Mouse (Mus musculus) adipocyte (in vitro differentiated cells): ENCODE measurements at regions not wholly inside any gene's neighbourhood (a gene's known extent, or its start where the extent isn't known, plus 50 kb on each side); places are given as distances from the start of the nearest gene placed in this dataset.

Experiments used
- DNase-seq: peaks from one replicate; pipeline ENCODE4 v3.0.0-alpha.2; 2016; ENCODE audit warnings: low spot score

- no peak for DNase-seq
These were observed 133.0 kb upstream of the Btbd3 start for GRCm38 (mm10) chr2:138123331-138123730.

GRCm38 (mm10) chr2:138120868-138121267 is 135.5 kb upstream of the Btbd3 start:
- no peak for DNase-seq

GRCm38 (mm10) chr2:138120131-138120530 is 136.2 kb upstream of the Btbd3 start:
- no peak for DNase-seq

DNA sequence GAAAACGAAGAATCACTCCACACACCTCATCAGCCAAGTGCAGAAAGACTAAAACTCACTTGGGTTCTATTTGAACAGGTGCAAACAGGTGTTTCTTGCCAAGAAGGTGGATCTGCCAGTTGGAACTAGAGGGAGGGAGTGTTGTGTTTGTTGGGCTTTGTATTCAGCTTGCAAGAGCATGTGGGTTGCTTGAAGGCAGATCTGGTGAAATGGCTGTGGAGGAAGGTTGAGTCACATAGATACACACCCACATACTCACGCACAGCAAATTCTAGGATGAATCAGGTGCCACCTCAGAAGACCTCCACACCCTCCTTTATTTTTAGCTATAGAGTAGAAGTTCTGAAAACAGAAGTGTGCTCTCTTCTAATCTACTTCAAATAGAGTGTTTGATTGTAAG is 156.6 kb upstream of the Btbd3 start:
- no peak for DNase-seq

GRCm38 (mm10) chr2:138085390-138085789 is 171.0 kb upstream of the Btbd3 start:
- no peak for DNase-seq

DNA sequence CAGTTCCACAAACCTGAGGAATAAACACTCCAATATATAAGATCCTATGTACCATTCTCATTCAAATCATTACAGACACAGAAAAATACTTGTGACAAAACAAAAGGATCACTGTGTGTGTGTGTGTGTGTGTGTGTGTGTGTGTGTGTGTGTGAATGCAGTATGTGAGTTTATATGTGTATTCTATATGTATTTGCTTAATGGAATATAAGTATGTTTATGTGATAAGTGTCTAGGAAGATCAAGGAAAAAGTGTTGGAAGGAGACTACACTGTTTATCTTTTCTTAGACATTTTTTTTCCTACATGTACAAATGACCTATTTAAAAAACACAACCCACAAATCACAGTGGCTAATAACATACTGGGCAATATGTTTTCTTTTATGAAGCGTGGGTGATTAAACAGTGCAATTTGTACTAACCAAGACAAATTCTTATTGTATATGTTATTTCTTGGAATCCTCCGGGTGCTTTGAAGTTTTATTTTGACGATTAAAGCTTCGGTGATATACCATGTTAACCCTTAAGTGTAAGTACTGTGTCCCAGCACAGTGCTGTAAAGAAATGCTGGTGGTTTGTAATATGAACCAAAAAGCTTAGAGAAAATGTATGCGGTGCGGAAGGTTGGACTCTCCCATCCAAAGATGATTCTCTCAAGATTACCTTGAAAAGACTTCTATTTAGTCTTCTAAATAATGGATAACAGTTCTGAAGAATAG is 171.6 kb upstream of the Btbd3 start:
- no peak for DNase-seq

DNA sequence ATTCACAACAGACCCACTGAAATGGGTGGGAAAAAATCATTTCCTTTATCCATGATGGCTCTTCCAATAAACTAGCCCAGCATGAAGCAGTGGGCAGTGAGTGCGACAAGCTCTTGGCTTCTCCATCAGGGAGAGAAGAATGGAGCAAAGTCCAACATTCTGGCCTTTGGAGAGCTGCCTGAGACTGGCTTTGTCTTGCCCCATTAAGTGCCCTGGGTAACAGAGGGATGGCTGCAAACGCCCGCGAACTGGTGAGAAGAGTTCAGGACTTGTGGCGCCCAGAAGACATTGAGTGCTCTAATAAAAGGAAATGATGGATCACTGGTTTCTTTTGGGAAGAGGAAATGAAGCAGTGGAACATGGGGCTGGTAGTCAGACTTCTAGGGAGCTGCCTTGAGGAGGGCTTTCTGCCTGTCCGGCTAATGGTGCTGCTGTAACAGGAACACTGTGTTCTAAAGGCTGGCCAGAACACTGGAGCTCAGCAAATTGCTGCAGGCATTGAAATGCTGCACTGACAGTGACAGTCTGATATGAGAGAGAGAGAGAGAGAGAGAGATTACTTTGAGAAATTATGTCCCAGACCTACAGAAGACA is 182.2 kb upstream of the Btbd3 start:
- no peak for DNase-seq

GRCm38 (mm10) chr2:138072165-138072728 is 184.1 kb upstream of the Btbd3 start:
- DNase-seq: no peak

DNA sequence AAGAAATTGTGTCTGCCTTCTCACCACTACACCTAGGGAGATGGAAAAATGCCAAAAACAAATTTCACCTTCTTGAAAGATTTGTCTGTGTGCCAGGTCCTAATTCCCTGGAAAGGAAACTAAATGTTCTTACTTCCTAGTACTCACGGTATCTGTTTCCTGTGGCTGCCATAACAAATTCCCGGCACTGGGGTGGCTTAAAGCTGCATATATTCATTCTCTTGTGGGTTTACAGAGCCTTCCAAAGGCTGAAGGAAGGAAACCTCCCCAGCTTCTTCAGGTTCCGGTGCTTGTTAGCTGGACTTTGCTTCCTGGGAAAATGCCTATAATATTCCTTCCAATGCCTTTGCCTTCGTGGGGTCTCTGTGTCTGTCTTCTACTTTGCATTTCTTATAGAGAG is 203.3 kb upstream of the Btbd3 start:
- DNase-seq: no peak

DNA sequence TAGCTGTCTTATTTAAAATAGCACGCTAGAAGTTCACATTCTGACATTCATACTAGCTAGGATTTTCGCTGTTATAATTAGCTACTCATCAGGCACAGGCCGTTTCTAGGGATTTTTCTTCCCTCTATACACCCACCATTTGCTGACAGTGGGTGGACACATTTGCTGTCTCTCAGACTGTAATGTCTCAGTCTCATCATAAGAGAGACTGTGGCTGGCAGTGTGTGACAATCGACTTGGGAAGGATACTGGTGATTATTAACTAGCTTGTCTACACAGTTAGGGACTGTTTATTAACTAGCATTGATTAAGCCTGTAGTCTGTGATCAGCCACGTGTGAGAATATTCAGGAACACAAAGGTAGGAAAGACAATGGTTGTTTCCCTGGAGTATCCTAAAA is 208.0 kb upstream of the Btbd3 start:
- DNase-seq: no peak

DNA sequence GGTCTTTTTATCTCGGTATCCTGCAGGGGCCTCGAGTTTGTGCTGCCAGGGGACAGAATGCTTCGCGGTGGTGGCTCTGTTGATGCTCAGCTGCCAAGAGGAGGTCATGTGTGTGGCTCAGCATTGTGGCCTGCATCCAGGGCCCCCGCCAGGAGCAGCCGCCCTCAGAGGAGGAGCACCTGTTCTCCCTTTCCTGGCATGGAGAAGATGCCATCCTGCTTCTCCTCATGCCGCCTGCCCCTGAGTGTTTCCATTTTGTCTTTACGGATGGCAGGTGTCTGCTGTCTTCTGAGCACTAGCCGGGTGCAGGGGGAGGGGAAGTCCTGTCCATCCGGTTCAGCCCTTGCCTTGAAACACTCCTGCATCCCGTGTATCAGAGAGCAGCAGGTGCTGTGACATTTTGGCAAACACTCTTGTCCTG is 208.6 kb upstream of the Btbd3 start:
- no peak for DNase-seq

DNA sequence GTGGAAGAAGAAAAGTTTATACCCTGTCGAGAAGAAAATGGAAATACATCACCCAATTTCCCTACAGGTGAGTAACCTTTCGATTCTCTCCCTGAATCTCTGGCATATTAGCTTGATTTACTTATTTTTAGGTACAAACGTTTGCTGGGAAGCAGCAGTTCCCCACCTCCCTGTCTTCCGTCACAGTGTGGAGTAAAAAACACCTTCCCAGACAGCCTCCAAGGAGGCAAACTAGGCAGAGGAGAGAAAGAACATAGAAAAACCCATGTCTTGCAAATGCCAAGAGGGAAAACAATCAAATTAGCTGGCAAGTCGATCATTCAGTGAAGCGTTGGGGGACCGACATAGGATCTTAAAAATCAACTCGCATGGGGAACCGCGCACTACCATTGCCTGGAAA is 209.0 kb upstream of the Btbd3 start:
- no peak for DNase-seq

DNA sequence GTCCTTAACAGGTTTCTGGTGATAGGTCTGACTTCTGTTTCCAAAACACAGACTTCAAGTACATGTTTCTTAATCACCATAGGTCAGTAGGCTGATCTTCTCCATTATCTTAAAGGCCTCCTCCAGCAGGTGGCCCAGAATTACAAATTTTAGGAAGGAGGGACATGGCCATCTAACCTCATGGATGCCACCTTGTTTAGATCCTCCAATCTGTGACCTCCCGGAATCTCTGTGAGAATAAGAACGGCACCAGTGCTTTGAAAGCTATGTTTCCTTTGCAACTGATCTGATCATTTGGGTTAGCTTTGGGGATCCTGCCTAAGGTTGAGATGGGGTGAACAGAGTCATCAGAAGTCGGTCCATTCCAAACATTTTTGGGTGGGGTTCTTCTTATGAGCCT is 209.4 kb upstream of the Btbd3 start:
- DNase-seq: no peak

DNA sequence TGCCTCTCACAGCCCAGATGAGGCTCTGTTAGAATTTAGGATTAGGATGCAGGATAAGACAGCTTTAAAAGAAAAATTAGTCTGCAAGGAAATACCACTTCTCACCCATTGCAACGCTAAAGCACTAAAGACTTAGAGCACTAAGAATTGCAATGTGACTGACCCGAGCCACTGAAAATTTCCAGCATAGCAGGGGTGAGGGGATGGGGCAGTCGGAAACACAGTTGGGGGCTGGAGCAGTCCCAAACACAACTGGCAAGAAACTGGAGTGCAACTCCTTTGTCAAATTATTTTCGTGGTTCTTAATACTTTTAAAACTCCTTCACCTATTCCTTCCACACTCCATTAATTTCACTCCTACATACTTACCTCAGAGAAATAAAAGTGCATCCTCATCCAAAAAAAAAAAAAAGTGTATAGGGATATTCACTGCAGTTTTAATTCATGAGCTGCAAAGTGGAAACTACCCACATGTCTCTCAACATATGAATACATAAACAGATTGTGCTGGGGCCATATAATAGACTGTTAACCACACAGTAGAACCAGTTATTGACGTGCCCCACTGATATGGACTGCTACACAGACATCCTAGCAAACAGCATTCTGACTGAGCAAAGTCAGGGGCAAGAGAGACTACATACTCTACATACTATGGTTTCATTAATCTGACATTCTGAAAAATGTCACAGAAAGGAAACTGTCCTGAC is 210.3 kb upstream of the Btbd3 start:
- DNase-seq: no peak

GRCm38 (mm10) chr2:138040706-138041105 is 215.7 kb upstream of the Btbd3 start:
- DNase-seq: no peak

- peak; percentile 26 for DNase-seq
These were observed 216.1 kb upstream of the Btbd3 start for GRCm38 (mm10) chr2:138040302-138040701.

GRCm38 (mm10) chr2:138034123-138034736 is 222.1 kb upstream of the Btbd3 start:
- no peak for DNase-seq

DNA sequence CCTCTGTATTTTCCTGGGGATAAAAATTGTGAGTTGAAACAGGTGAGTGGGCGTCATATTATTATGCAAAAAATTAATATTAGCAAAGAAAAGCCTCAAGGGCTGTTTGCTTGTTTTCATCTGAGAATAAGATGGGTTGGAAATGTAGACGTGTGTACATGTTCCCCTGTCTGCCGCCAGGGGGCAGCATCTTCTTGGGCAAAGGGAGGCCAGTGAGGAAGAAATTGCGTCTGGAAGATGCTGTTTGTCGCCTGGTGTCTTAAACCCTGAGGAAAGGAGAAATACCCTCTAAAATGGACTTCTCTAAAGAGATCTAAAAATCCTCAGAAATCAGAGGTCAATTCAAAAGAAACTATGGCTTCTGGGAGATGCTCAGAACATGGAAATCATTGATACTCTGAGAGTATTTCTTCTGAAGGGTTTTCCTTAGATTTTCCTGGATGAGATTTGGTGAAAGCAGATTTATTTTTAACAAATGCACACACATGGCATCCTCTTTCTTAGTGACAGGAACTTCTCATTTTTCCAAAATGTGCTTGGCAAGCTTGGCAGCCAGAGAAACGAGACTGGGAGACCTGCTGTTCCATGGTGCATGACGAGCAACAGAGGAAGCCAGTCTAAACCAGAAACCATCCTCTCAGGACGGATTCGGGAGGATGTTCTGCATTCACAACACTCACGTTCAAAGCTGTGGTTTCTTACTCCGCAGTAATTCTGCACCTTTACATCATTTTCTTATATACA is 222.8 kb upstream of the Btbd3 start:
- peak; percentile 86 for DNase-seq

DNA sequence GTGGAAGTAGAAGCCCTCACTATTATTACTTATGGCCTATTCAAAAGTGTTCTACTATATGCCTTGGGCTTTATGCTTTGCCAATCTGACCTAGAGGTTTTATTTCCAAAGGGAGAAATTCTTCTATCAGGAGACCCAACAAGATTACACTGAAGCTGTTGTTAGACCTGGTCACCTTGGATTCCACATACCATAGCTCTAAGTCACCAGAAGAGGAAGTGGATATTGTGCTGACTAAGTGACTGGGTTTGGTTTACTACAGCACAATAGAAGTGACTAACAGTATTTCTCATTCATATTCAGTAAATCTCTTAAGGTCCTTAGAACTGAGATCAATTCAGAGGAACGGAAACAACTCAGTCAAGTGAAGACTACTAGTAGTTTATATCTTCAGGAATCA is 229.0 kb upstream of the Btbd3 start:
- no peak for DNase-seq

- DNase-seq: no peak
These were observed 232.8 kb upstream of the Btbd3 start for GRCm38 (mm10) chr2:138023558-138023957.

- no peak for DNase-seq
These were observed 274.6 kb upstream of the Btbd3 start for GRCm38 (mm10) chr2:137981766-137982165.

DNA sequence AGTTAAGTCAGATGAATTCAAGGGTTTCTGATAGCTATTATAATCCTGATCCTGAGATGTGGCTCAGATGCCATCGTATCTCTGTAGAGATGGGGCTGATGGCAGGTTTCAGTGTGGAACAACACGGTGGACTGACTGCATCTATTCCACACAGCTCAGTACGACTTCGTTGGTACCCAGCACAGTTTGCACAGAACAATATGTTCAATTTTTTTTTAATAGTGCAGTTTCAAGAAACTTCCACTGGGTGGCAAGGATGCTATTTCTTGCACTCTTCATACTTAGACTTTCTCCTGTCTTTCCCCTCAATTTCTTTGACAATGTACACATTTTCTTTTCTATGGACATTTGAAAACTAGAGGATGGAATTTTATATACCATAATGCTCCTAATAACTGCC is 278.6 kb upstream of the Btbd3 start:
- DNase-seq: peak; percentile 31
